Mouse (Mus musculus): ENCODE measurements around the gene Rsph3b.

DNA sequence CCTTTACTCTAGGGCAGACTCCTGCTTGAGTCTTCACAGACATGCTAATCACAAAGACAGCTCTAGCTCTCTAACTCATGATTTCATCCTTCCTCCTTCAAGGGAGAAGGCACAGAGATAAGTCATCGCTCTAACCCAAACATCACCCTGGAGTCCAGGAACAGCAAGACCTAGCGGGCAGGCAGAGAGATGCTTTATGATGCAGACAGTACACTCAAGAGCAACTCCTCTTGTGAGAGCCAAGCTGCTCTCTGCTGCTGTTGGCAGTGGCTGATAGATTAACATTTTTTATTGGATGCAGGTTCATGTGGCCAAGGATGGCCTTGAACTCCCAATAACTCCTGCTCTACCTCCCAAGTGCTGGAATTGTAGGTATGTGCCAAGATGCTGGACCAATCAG, 77.1 kb downstream of the Rsph3b start:
- TF ChIP-seq CTCF (IDR thresholded peaks at IDR 0.05; ENCODE audit: borderline replicate concordance, insufficient read depth, low read length) (no peak), POLR2A (IDR thresholded peaks at IDR 0.05; ENCODE audit: low read depth, low read length) (no peak)
